7 mouse cellular contexts compared by ENCODE assay signal in genomic region chr3:83994217-83994839, GRCm38 (mm10). TPM values are rescaled to one million over a fixed set of nuclear protein-coding genes. Genes with fewer than 3 reads are reported as not detected.
A peak's percentile ranks its signal among the peaks of the same experiment; 100 is the strongest.
DNase-seq lines count a peak whose midpoint lies in the region; TF ChIP-seq lines count a peak whose summit lies in the region.

No protein-coding gene starts in this region.

- H3K27ac ChIP-seq in ES-E14 (ENCODE audit: insufficient read depth, low read depth, low read length, poor library complexity, severe bottlenecking): peak overlapping the region; percentile 51

- peaks cover 20 to 49% of the 10 kb centered on the region in 2 experiments for H3K4me1 ChIP-seq in ES-E14 (ENCODE audit: control insufficient read depth in 2 of 2, insufficient read depth in 2 of 2, low read length in 2 of 2, poor library complexity in 1 of 2)

- H3K4me3 ChIP-seq in ES-E14 (ENCODE audit: insufficient read depth in 1 of 2, low read depth in 1 of 2, low read length in 2 of 2, poor library complexity in 1 of 2, severe bottlenecking in 1 of 2): no peak overlapping the region

- no peak overlapping the region for H3K9ac ChIP-seq in ES-E14 (ENCODE audit: insufficient read depth, low read depth, low read length, poor library complexity, severe bottlenecking)

- in situ Hi-C loops in ES-E14 (cut with MboI; ENCODE audit: low sequenced_read_pairs in 2 of 2, unreplicated experiment in 2 of 2): no loop called here

- no peaks in the 10 kb centered on the region; the same call in 1 of the 2 replicates for H3K36me3 ChIP-seq in ES-E14 (ENCODE audit: control insufficient read depth, insufficient read depth, low read length, poor library complexity, severe bottlenecking)

- no peaks in the 10 kb centered on the region for H3K9me3 ChIP-seq in ES-E14 (ENCODE audit: control insufficient read depth, insufficient read depth, low read depth, low read length)

- DNase-seq in ES-E14 (ENCODE audit: low read depth, low spot score): peak; percentile 63
- peak; percentile 67 for DNase-seq in embryo, embryonic 9.5 days (ENCODE audit: extremely low spot score)
- peak; percentile 22 to 23 for DNase-seq in kidney, adult 8-10 months
- peak; percentile 9 for DNase-seq in lung, postnatal 25 days (ENCODE audit: low spot score)
- no peak for DNase-seq in urinary bladder, postnatal 36 days (ENCODE audit: low spot score in 2 of 2)
- no peak for DNase-seq in ovary, adult 18-20 months (ENCODE audit: low spot score)
- DNase-seq in ovary, postnatal 14 days (ENCODE audit: low spot score): no peak

TF ChIP-seq in ES-E14, 5 proteins besides CTCF, POLR2A, EP300 and RAD21:
- TF ChIP-seq MAFK (IDR thresholded peaks at IDR 0.05; ENCODE audit: insufficient read depth, low read depth, low read length): no peak
- no peak for TF ChIP-seq CHD2 (IDR thresholded peaks at IDR 0.05; ENCODE audit: low read depth, low read length)
- no peak for TF ChIP-seq ZC3H11A (IDR thresholded peaks at IDR 0.05; ENCODE audit: borderline replicate concordance, low read depth, low read length)
- no peak for TF ChIP-seq ZNF384 (IDR thresholded peaks at IDR 0.05; ENCODE audit: low read depth, low read length)
- TF ChIP-seq HCFC1 (IDR thresholded peaks at IDR 0.05; ENCODE audit: borderline replicate concordance, insufficient read depth, low read length): no peak

RNA-seq across cellular contexts. Expression of gene Tmem131l, which starts 45.6 kb away (rescaled TPM):
- 31.5 and 49.3 TPM in 2 replicates for total RNA-seq in ES-E14 (2012; rRNA removed)

Comparison
In these comparisons a context has a peak if more than half of its experiments do, and no peak if none do; other contexts are left out.
1. DNase-seq: peak in ES-E14 (single experiment), embryo, embryonic 9.5 days (single experiment), kidney, adult 8-10 months (2 of 2) and lung, postnatal 25 days (single experiment); none in urinary bladder, postnatal 36 days (0 of 2), ovary, adult 18-20 months (single experiment) and ovary, postnatal 14 days (single experiment).